Mouse (Mus musculus) frontal cortex, adult 2 months (tissue): Measurements from ENCODE around the gene Kmt2d. TPM values are rescaled to one million over a fixed set of nuclear protein-coding genes. Genes with fewer than 3 reads are reported as not detected.
A peak's percentile ranks its signal among the peaks of the same experiment; 100 is the strongest.
"Not testable (repeated sequence)": the region's sequence is repeated elsewhere in the genome, so short reads cannot be mapped to it uniquely, and the experiment has no call there.

Experiments
- DNase-seq, 2 experiments: peaks; one replicate each; pipeline ENCODE4 v3.0.0; 2022; ENCODE audit warnings: low spot score in 1 of 2; ENCODE audit errors: extremely low spot score in 1 of 2
- polyA plus RNA-seq: library from polyadenylated mRNA; depleted of rRNA; stranded (reverse); fragments of >200 nt; gene quantifications from 2 replicates; pipeline ENCODE4 v1.2.3, GENCODE M21; 2012

Kmt2d gene
- polyA plus RNA-seq, 1 experiment: 48.6 TPM

- no peak for DNase-seq
Measured at GRCm38 (mm10) chr15:98833281-98833680, 37.7 kb downstream of the Kmt2d start.

DNA sequence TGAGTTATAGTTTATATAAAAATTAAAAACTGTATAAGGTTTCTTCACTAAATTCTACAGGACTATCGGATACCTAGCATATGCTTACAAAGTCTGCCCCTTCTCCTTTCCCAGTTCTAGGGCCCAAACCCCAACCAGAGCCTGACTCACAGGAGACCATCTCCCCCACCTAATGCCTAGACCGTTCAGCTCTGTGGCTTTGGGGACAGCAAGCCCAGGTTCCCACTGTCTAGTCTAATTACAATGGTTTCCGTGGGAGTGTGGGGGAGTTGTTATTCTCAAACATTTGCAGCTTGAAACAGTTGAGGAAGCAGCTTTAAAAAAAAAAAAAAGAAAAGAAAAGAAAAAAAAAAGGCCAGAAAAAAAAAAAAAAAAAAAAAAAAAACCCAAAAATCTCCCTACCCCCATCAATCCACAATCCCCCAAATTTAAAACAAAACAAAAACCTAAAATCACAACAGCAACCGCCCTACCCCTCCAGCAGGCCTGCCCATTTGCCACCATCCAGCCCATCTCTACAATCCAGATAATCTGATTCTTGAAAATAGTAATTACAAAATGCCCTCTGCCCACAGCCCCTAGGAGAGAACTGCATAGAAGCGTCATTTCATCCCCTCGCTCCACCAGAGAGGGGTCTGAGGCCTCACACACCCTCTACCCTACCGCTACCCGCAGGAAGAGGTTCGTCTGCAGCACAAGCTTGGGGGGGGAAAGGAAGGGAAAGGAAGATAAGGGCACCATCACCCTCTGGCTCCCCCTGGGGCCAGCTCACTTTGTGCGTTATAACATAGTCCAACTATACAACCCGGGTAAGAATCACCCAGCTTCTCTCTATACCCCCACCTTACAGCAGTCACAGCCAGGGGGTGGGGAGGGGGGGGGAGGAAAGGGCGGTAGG lies 38.6 kb downstream of the Kmt2d start:
- DNase-seq: no peak

- DNase-seq: no peak
Measured at GRCm38 (mm10) chr15:98831684-98832035, 39.3 kb downstream of the Kmt2d start.

DNA sequence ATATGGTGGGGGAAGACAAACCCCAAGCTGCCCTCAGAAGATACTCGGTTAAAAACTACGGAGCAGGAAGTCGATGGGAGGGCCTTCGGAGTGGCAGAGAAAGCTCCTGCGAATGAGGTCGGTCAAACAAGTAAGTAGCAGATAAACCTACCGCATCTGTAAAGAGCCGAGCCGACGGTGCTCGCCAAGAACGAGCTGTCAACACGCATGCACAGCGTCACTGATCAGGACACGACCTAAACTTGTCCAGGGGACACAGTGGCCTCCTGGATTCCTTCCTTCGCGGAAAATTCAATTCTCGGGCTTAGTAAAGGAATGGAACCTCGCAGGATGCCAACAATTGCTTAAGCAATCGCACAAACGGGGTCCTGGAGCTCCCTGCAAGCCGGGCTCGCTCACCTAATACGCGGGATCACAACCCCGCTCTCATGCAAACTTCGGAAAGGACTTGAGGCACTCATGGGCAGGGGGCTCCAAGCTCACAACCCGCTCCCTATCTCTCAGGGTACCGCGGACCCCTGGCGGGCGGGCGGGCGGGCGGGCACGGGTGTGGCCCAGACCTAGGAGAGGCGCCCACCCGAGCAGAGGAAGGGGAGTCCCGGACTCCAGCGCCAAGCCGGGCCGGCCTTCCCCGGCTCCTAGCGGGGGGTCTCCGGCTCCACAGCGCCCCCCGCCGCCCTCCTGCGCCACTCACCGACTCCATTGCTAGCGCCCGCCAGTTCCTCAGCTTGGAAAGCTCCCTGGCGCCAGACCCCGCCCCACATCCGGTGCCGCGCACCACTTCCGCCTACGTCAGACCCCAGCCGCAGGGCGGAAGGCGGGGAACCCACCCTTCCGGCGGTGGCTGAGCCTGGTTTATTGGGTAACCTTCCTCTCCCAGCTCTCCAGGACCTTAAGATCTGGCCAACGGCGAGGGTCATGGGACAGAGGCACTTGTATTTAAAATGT lies 40.0 kb downstream of the Kmt2d start, which contains the start of gene Prkag1:
Prkag1 (minus strand) TSS at position 786 of the 948 bp plus-strand sequence.
- DNase-seq: peak; percentile 88 to 96

- no peak for DNase-seq
Measured at GRCm38 (mm10) chr15:98827611-98828011, 43.4 kb downstream of the Kmt2d start.

- DNase-seq: no peak
Measured at GRCm38 (mm10) chr15:98823434-98823833, 47.6 kb downstream of the Kmt2d start.

- DNase-seq: no peak
Measured at GRCm38 (mm10) chr15:98822147-98822546, 48.9 kb downstream of the Kmt2d start.

GRCm38 (mm10) chr15:98821403-98821802 lies 49.6 kb downstream of the Kmt2d start:
- DNase-seq: peak in 1 of 2 experiments; percentile 36

GRCm38 (mm10) chr15:98820937-98821336 lies 50.1 kb downstream of the Kmt2d start:
- no peak for DNase-seq

- no peak for DNase-seq
Measured at GRCm38 (mm10) chr15:98818171-98818570, 52.8 kb downstream of the Kmt2d start.

- peak; percentile 74 to 87 for DNase-seq
Measured at GRCm38 (mm10) chr15:98812741-98813424, 58.1 kb downstream of the Kmt2d start.

- not testable (repeated sequence) for DNase-seq
Measured at GRCm38 (mm10) chr15:98810212-98810611, 60.8 kb downstream of the Kmt2d start.

DNA sequence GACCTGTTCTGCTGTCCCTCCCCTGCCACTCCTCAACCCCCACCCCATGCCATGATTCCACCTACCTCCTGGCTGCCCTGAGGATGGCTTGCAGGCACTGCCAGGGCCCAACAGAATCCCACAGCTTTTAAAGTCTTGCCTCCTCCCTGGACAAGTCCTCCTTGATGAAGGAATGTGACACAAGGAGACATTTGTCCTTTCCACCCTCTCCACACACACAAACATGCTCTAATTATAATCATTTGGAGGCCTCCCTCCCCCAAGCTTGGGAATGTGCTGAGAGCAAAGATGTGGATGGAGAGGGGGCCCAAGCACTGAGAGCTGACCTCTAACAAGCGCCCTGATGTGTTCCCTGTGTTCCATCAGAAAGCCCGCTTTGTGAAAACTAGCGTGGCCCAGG lies 61.6 kb downstream of the Kmt2d start, which contains the start of gene Ddn:
Ddn (minus strand) TSS at position 101 of the 400 bp plus-strand sequence.
- no peak for DNase-seq

- peak; percentile 92 to 93 for DNase-seq
Measured at GRCm38 (mm10) chr15:98808651-98809134, 62.3 kb downstream of the Kmt2d start.

- DNase-seq: peak; percentile 72 to 86
Measured at GRCm38 (mm10) chr15:98807895-98808650, 62.9 kb downstream of the Kmt2d start.

DNA sequence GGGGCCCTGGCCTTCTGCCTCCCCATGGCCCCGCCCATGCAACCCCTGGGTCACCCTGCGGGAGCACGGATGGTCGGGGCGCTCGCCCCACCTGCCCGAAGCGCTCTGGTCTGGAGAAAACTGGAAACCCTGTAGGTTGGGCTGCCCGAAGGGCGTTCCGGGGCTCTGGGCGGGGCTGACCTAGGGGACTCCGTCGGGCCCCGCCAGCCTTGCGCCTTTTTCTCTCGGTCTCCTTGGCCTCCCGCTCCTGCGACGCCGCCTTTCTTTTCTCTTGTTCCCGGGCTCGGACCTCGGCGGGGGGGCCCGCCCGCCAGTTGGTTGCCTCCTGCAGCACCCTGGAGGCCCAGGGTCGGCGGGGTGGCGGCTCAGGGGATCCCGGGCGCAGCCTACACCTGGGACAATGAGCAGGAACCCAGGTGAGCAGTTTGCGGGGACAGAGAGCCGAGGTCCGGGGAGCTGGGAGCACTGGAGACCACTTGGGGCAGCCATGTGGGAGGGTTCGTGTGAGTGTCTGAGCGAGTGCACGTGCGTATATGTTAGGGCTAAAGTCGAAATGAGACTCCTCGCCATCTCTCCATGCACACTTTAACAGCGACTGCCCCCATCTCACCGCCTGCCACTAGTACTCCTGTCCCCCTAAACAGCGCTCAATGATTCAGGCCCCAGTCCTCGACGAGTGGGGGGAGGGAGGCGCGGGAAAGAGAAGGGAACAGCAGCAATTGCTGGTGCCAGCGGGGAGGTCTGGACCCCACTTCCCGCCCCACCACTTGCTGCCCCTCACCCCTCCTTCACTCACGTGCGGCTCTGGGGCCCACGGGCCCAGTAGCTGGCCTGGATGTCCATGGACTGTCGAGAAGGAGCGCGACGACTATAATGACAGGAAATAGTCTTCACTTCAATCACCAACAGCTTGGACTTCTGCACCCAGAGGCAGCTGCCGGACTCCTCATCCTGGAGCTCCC lies 63.9 kb downstream of the Kmt2d start:
- peak in 1 of 2 experiments; percentile 38 for DNase-seq

- DNase-seq: peak in 1 of 2 experiments; percentile 19
Measured at GRCm38 (mm10) chr15:98806071-98806808, 64.8 kb downstream of the Kmt2d start.
